Comparison of ENCODE assay signal across 5 mouse cellular contexts in the genomic region with DNA sequence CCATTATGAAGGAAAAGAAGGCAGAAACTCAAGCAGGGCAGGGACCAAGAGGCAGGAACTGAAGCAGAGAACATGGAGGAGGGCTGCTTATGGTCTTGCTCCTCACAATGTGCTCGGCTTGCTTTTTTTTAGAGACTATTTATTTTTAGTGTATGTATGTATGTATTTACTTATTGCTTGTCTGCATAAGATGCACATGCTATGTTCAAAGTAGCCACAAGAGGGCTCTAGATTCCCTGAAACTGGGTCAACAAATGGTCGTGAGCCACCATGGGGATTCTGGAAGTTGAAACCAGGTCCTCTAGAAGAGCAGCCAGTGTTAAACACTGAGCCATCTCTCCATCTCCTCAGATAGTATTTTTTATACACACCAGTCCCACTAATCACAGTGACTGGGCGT.
DNase-seq lines count a peak whose midpoint lies in the region; TF ChIP-seq lines count a peak whose summit lies in the region.
"Not testable (repeated sequence)": the region's sequence is repeated elsewhere in the genome, so short reads cannot be mapped to it uniquely, and the experiment has no call there.

No protein-coding gene starts in this region.

- H3K4me1 ChIP-seq in heart, adult 2 months (ENCODE audit: control insufficient read depth, insufficient read depth, low read length) = not testable (repeated sequence)

- not testable (repeated sequence) for H3K79me2 ChIP-seq in heart, adult 2 months (replicated peaks; ENCODE audit: control insufficient read depth, insufficient read depth, low read length)

- 60% methylated on average over 3 of the region's 3 CpGs for WGBS in heart, adult 2 months

- not testable (repeated sequence) for H3K36me3 ChIP-seq in heart, adult 2 months (ENCODE audit: control insufficient read depth, insufficient read depth, low read length)

- H3K9ac ChIP-seq in heart, adult 2 months (ENCODE audit: low read depth, low read length) = not testable (repeated sequence)

- intact Hi-C loops in heart, adult 2 months (cut with DNase I) = not testable (repeated sequence)

- peak; percentile 8; the same call in 1 of the 2 replicates for TF ChIP-seq CTCF in heart, adult 2 months (IDR thresholded peaks at IDR 0.05)

- TF ChIP-seq POLR2A in heart, adult 2 months (IDR thresholded peaks at IDR 0.05; ENCODE audit: insufficient read depth, low read depth, low read length) = not testable (repeated sequence)

- not testable (repeated sequence) for H3K4me3 ChIP-seq in heart, adult 2 months

- DNase-seq in 3T3-L1 (ENCODE audit: low read depth, low spot score) = peak; percentile 3
- peak; percentile 51 for DNase-seq in ES-CJ7 (ENCODE audit: low read depth, low spot score)
- DNase-seq in NIH3T3 (ENCODE audit: low read depth) = peak; percentile 12
- peak; percentile 60 for DNase-seq in ZHBTc4 (ENCODE audit: low read depth, low spot score)
- DNase-seq in heart, adult 2 months = not testable (repeated sequence)

- TF ChIP-seq EP300 in heart, adult 2 months (IDR thresholded peaks at IDR 0.05; ENCODE audit: insufficient read depth, low read depth, low read length) = not testable (repeated sequence)

- H3K27ac ChIP-seq in heart, adult 2 months = not testable (repeated sequence)

- not testable (repeated sequence) for H3K27me3 ChIP-seq in heart, adult 2 months (ENCODE audit: control insufficient read depth, insufficient read depth, low read length)
